Mouse (Mus musculus): ENCODE results near the gene Dusp7. TPM values are rescaled to one million over a fixed set of nuclear protein-coding genes. Genes with fewer than 3 reads are reported as not detected.

Gene Dusp7
- polyA plus RNA-seq, 1 experiment: 11.0 TPM

DNA sequence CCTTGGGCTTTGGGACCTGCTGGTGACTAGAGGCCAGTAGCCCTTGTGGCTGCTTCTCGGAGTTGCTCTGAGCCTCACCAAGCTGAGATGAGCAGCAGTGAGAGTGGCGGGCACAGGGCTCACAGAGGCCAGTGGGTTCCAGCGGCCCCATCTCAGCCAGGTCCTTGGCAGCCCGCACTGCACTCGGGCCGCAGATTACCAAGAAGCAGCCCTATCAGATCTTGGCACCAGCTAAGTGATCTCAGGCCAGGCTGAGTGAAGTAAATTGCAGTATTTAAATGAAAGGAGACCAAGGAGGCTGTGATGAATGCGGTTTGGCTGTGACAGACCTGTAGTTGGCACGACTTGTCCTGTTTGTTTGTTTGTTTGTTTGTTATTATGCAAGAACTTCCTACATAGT lies 25.1 kb downstream of the Dusp7 start:
- no peaks in the 10 kb centered on the region for H3K79me2 ChIP-seq (ENCODE audit: control insufficient read depth, insufficient read depth)
- no peaks in the 10 kb centered on the region for H3K27me3 ChIP-seq (ENCODE audit: control insufficient read depth, insufficient read depth, insufficient read length)
- H3ac ChIP-seq (ENCODE audit: control insufficient read depth, insufficient read length, low read depth): no peak overlapping the region
- TF ChIP-seq CTCF (IDR thresholded peaks at IDR 0.05; ENCODE audit: control insufficient read depth, insufficient read depth, insufficient read length) (no peak), FOSL1 (IDR thresholded peaks at IDR 0.05; ENCODE audit: insufficient read depth, low read length, poor library complexity, severe bottlenecking) (no peak), USF1 (IDR thresholded peaks at IDR 0.05; ENCODE audit: low read depth) (no peak)
- H3K79me3 ChIP-seq (ENCODE audit: low read depth): no peaks in the 10 kb centered on the region
- H3K4me3 ChIP-seq (ENCODE audit: insufficient read depth, poor library complexity, severe bottlenecking): no peak overlapping the region
- H3K36me3 ChIP-seq (ENCODE audit: control insufficient read depth, insufficient read depth): no peaks in the 10 kb centered on the region

DNA sequence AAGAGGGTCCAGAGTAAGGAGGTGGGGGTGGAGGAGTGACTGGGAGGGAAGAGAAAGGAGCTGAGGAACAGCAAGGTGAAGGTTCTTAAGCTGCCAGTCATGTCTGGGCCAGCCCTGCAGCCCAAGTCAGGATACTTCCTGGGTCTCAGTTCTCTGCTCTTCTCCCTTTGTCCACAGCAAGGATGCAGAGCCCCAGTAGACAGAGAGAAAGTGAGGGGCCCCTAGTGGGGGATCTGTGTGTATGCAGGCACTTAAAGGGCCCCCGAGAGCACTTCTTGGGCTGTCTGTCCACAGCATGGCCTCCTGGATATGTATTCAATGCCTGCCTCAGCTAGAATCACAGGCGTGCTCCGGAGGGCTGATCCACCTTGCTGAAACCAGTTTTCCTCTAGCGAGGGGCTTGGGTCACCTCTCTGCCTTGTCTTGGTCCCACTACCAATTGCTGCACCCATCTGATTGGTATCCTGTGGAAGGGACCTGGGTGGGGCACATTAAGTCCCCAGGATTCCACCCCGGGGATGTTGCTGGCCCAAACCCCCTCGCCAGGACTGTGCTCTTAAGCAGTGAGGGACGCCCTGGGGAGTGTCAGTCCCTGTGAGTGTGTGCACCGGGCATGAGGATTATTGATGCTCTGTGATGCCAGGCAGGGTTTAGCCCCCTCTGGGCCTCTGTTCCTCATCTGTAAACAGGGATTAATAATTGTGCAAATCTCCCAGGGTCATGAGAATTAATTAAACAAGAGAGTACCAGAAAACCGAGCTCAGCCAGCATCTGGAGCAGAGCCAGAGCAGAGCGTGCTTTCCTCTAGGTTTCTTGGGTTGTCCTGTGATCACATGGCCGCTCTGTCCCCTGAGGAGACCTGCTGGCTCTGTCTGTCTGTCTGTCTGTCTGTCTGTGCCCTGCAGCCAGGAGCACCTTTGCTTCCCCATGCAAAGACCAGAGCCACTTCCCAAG lies 26.5 kb downstream of the Dusp7 start:
- TF ChIP-seq CEBPB (IDR thresholded peaks at IDR 0.05; ENCODE audit: low read depth) (no peak), MYOD1 (IDR thresholded peaks at IDR 0.05; ENCODE audit: control insufficient read depth, insufficient read length, low read depth) (no peak), CTCF (IDR thresholded peaks at IDR 0.05; ENCODE audit: control insufficient read depth, insufficient read depth, insufficient read length) (no peak), USF1 (IDR thresholded peaks at IDR 0.05; ENCODE audit: low read depth) (no peak), MYOG (IDR thresholded peaks at IDR 0.05; ENCODE audit: control insufficient read depth, extremely low read depth, insufficient read length) (no peak), FOSL1 (IDR thresholded peaks at IDR 0.05; ENCODE audit: insufficient read depth, low read length, poor library complexity, severe bottlenecking) (no peak), MAX (IDR thresholded peaks at IDR 0.05) (no peak)
- Histone ChIP-seq H3ac (ENCODE audit: control insufficient read depth, insufficient read length, low read depth) (no peak overlapping the region), H3K4me3 (ENCODE audit: insufficient read depth, poor library complexity, severe bottlenecking) (no peak overlapping the region), H3K79me3 (ENCODE audit: low read depth) (no peaks in the 10 kb centered on the region), H3K36me3 (ENCODE audit: control insufficient read depth, insufficient read depth) (no peaks in the 10 kb centered on the region), H3K27me3 (ENCODE audit: control insufficient read depth, insufficient read depth, insufficient read length) (no peaks in the 10 kb centered on the region), H3K79me2 (ENCODE audit: control insufficient read depth, insufficient read depth) (no peaks in the 10 kb centered on the region)

DNA sequence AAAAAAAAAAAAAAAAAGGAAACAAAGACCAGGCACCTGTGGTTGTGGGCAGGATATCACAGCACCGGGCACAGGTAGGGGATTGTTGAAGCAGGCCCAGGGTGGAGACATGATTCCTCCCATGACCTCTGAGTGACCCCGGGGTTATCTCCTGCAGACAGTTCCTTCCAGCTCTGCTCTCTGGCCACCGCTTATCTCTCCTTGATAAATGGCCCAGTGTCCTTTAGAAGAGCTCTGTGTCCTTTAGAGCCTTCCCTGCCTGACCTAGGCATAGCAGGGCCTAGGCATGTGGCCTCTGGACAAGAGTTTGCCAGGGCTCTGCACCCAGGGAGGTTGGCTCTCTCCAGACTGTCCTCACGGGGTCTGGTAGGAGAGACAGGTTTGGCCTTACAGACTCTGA lies 29.3 kb downstream of the Dusp7 start:
- no peak overlapping the region for H3ac ChIP-seq (ENCODE audit: control insufficient read depth, insufficient read length, low read depth)
- no peaks in the 10 kb centered on the region for H3K36me3 ChIP-seq (ENCODE audit: control insufficient read depth, insufficient read depth)

DNA sequence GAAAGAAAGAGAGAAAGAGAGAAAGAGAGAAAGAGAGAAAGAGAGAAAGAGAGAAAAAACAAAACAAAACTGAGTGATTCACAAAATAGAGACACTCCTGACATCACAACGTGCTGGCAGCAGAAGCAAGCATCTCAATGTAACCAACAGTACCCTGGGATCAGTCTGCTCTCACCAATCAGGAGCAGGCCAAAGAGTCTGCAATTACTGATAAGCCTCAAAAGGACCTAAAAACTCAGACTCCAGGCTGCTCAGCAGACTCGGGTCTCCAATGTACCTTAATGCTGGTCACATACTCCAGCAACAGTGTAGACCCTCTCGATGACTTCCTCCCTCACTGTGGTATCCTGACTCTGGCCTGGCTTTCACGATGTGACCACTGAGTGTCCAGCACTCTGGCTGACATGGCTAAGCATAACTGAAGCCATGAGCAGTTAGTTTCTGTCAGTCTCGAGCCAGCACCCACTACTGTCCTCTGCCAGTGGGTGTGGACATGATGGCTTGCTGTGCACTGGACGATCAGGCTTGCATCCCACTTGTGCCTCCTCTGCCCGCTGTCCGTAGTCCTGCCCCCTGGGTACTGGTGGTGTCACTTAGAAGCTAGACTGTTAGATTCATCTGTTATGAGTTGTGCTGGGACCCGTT lies 30.4 kb downstream of the Dusp7 start:
- Histone ChIP-seq H3K79me3 (ENCODE audit: low read depth) (no peaks in the 10 kb centered on the region), H3K36me3 (ENCODE audit: control insufficient read depth, insufficient read depth) (no peaks in the 10 kb centered on the region), H3K4me3 (ENCODE audit: insufficient read depth, poor library complexity, severe bottlenecking) (no peak overlapping the region), H3ac (ENCODE audit: control insufficient read depth, insufficient read length, low read depth) (no peak overlapping the region), H3K79me2 (ENCODE audit: control insufficient read depth, insufficient read depth) (no peaks in the 10 kb centered on the region), H3K27me3 (ENCODE audit: control insufficient read depth, insufficient read depth, insufficient read length) (no peaks in the 10 kb centered on the region)
- TF ChIP-seq USF1 (IDR thresholded peaks at IDR 0.05; ENCODE audit: low read depth) (no peak), CEBPB (IDR thresholded peaks at IDR 0.05; ENCODE audit: low read depth) (no peak), MYOG (IDR thresholded peaks at IDR 0.05; ENCODE audit: control insufficient read depth, extremely low read depth, insufficient read length) (no peak), MYOD1 (IDR thresholded peaks at IDR 0.05; ENCODE audit: control insufficient read depth, insufficient read length, low read depth) (no peak), CTCF (IDR thresholded peaks at IDR 0.05; ENCODE audit: control insufficient read depth, insufficient read depth, insufficient read length) (no peak), MAX (IDR thresholded peaks at IDR 0.05) (no peak), FOSL1 (IDR thresholded peaks at IDR 0.05; ENCODE audit: insufficient read depth, low read length, poor library complexity, severe bottlenecking) (no peak)

More for the DNA sequence above, 29.3 kb downstream of the Dusp7 start:
- Histone ChIP-seq H3K27me3 (ENCODE audit: control insufficient read depth, insufficient read depth, insufficient read length) (no peaks in the 10 kb centered on the region), H3K4me3 (ENCODE audit: insufficient read depth, poor library complexity, severe bottlenecking) (no peak overlapping the region), H3K79me3 (ENCODE audit: low read depth) (no peaks in the 10 kb centered on the region), H3K79me2 (ENCODE audit: control insufficient read depth, insufficient read depth) (no peaks in the 10 kb centered on the region)
- TF ChIP-seq MYOG (IDR thresholded peaks at IDR 0.05; ENCODE audit: control insufficient read depth, extremely low read depth, insufficient read length): no peak
- no peak for TF ChIP-seq MYOD1 (IDR thresholded peaks at IDR 0.05; ENCODE audit: control insufficient read depth, insufficient read length, low read depth)
- no peak for TF ChIP-seq MAX (IDR thresholded peaks at IDR 0.05)
- TF ChIP-seq CTCF (IDR thresholded peaks at IDR 0.05; ENCODE audit: control insufficient read depth, insufficient read depth, insufficient read length): no peak
- no peak for TF ChIP-seq USF1 (IDR thresholded peaks at IDR 0.05; ENCODE audit: low read depth)
- no peak for TF ChIP-seq FOSL1 (IDR thresholded peaks at IDR 0.05; ENCODE audit: insufficient read depth, low read length, poor library complexity, severe bottlenecking)
- no peak for TF ChIP-seq CEBPB (IDR thresholded peaks at IDR 0.05; ENCODE audit: low read depth)

DNA sequence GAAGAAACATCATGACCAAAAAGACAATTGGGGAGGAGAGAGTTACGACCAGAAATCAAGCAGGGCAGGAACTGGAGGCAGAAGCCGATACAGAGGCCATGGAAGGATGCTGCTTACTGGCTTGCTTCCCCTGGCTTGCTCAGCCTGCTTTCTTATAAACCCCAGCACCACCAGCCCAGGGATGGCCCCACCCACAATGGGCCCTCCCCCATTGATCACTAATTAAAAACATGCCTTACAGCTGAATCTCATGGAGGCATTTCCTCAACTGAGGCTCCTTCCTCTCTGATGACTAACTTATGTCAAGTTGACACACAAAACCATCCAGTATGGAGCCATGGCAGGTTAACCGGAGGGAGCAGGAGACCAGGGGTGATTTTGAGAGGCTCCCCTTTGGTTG lies 31.4 kb downstream of the Dusp7 start:
- TF ChIP-seq USF1 (IDR thresholded peaks at IDR 0.05; ENCODE audit: low read depth): no peak
- TF ChIP-seq CTCF (IDR thresholded peaks at IDR 0.05; ENCODE audit: control insufficient read depth, insufficient read depth, insufficient read length): no peak
- no peak for TF ChIP-seq MYOD1 (IDR thresholded peaks at IDR 0.05; ENCODE audit: control insufficient read depth, insufficient read length, low read depth)
- no peak for TF ChIP-seq FOSL1 (IDR thresholded peaks at IDR 0.05; ENCODE audit: insufficient read depth, low read length, poor library complexity, severe bottlenecking)
- no peak for TF ChIP-seq CEBPB (IDR thresholded peaks at IDR 0.05; ENCODE audit: low read depth)
- no peak for TF ChIP-seq MAX (IDR thresholded peaks at IDR 0.05)
- no peak for TF ChIP-seq MYOG (IDR thresholded peaks at IDR 0.05; ENCODE audit: control insufficient read depth, extremely low read depth, insufficient read length)
- Histone ChIP-seq H3K79me3 (ENCODE audit: low read depth) (no peaks in the 10 kb centered on the region), H3K4me3 (ENCODE audit: insufficient read depth, poor library complexity, severe bottlenecking) (no peak overlapping the region), H3K36me3 (ENCODE audit: control insufficient read depth, insufficient read depth) (no peaks in the 10 kb centered on the region), H3ac (ENCODE audit: control insufficient read depth, insufficient read length, low read depth) (no peak overlapping the region), H3K79me2 (ENCODE audit: control insufficient read depth, insufficient read depth) (no peaks in the 10 kb centered on the region), H3K27me3 (ENCODE audit: control insufficient read depth, insufficient read depth, insufficient read length) (no peaks in the 10 kb centered on the region)
